Mouse (Mus musculus) heart, postnatal 4 days (tissue): ENCODE measurements around the gene Gm10799. TPM values are rescaled to one million over a fixed set of nuclear protein-coding genes. Genes with fewer than 3 reads are reported as not detected.
"Not testable (repeated sequence)": the region's sequence is repeated elsewhere in the genome, so short reads cannot be mapped to it uniquely, and the experiment has no call there.

Experiments
- DNase-seq: peaks from one replicate; pipeline ENCODE4 v3.0.0; 2021
- total RNA-seq, 2 experiments: library from RNA; stranded (reverse); gene quantifications; 2 replicates each; pipeline ENCODE4 v1.2.3; 2021

Gm10799 gene
- total RNA-seq, result not detected

GRCm38 (mm10) chr2:104068450-104068849 lies at the start of gene Gm10799:
Gene Gm10799, minus strand, starts transcription at chr2:104068550.
- not testable (repeated sequence) for DNase-seq

GRCm38 (mm10) chr2:104117173-104117572 lies 48.8 kb upstream of the Gm10799 start:
- DNase-seq, result not testable (repeated sequence)

- no peak for DNase-seq
These were observed 46.5 kb upstream of the Gm10799 start for GRCm38 (mm10) chr2:104114898-104115297.

DNA sequence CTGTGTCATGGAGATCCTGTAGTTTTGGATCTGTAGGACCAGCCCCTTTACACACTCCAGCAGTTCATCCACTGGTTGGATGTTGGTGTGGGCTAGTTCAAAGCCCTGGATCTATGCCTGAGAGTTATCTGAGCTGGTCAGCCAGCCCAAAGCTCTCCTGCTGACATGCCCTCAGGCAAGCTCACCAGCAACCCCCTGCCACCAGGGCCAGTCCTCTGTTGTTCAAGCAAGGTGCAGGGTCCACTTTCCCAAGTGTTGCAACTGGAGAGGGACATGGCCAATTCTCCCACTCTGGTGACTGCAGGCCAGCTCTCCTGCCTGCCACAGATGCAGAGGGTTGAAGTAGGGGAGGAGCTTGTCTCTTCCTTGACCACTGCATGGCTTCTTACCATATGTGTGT lies 45.2 kb upstream of the Gm10799 start:
- DNase-seq, result not testable (repeated sequence)

DNA sequence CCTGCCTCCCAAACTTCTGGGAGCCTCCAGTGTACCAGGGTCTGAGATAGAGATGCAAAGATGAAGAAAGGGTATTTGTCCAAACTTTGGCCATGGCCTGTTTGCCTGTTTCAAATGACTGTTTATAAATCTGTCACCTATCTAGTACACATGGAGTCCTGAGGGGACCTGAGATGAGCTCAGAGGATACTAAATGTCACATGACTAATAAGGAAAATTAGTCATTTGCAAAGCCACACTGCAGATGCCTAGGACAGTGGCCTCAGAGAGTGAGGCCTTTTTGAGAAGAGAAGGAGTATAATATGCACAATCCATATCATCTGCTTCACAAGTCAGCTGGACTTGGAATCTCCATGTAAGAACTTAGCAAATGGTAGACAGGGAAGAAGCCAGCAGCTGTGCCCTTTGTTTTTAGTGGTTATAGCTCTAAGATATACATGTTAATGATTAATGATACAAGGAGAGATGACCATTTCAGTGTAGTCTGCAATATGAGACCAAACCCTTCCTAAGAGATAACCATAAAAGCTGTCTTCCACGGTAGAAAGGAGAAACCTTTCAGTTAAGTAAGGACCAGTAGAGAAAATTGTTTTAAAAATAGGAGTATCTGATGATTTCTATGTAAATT lies 42.9 kb upstream of the Gm10799 start:
- not testable (repeated sequence) for DNase-seq

DNA sequence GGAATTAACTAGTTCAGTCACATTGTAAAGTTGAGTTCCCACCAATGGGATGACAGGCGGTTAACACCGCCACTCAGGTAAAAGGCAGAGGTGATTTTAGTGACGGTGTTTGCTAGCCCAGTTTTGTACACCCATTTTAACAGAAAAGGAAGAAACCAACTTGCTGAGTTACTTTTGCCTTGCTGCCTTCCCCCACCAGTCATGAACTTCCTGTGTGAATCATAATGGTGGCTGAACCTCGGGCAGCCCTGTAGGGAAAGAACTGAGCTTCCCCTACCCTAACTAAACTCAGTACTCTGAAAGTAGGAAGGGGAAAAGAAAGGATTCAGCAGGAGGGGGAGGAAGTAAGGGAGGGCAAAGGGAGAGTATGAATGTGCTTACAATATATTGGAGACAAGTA lies 41.7 kb upstream of the Gm10799 start:
- DNase-seq, result no peak

GRCm38 (mm10) chr2:104109528-104109927 lies 41.2 kb upstream of the Gm10799 start:
- no peak for DNase-seq

- DNase-seq, result not testable (repeated sequence)
These were observed 40.7 kb upstream of the Gm10799 start for GRCm38 (mm10) chr2:104109021-104109420.

DNA sequence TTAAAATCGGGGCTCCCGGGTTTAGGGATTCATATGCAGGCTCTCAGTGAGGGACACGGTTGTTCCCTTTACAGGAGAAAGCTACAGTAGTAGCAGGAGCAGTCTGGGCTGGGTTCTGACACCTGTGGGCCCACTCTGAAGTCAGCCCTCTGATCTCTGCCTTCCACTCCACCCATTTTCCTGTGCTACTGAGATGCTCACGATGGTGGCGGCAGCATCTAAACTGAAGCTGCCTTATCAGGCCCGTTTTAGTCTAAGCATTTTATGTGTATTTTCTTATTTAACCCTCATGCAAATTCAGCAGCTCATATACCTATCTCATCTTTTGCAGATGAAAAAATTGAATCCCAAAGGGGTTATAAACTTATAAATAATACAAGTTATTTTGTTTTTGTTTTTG lies 36.5 kb upstream of the Gm10799 start:
- DNase-seq, result no peak

DNA sequence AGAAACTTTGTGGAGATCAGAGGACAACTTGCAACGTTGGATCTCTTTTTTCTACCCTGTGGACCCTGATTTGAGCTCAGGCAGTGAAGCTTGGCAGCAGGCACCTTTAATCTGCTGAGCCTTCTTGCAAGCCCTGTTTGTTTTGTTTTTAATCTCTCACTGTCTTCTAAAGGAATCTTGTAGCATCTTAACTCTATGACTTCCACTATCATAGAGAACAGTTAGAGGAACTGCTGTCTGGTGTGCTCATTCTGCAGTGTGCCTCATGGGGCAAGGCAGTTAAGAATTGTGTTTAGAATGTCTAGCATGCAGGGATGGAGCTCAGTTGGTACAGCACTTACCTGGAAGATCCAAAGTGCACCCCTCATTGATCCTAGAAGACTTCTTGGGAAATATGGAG lies 31.6 kb upstream of the Gm10799 start:
- DNase-seq, result no peak

DNA sequence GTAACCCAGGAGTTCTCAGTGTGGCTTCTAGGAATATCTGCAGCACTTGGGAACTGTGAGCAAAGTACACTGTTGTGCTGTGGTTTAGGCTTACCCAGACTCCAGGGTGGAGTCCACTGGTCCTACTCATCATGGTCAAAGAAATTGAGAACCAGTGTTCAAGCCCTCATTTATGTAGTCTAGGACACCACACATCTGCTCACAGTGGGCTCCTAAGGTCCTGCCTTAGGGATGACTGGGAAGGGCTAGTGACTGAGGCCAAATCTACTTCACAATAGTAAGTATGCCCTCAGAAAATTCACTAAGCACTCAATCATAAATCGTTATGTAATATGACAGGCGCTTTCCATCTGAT lies 30.9 kb upstream of the Gm10799 start:
- DNase-seq, result no peak

DNA sequence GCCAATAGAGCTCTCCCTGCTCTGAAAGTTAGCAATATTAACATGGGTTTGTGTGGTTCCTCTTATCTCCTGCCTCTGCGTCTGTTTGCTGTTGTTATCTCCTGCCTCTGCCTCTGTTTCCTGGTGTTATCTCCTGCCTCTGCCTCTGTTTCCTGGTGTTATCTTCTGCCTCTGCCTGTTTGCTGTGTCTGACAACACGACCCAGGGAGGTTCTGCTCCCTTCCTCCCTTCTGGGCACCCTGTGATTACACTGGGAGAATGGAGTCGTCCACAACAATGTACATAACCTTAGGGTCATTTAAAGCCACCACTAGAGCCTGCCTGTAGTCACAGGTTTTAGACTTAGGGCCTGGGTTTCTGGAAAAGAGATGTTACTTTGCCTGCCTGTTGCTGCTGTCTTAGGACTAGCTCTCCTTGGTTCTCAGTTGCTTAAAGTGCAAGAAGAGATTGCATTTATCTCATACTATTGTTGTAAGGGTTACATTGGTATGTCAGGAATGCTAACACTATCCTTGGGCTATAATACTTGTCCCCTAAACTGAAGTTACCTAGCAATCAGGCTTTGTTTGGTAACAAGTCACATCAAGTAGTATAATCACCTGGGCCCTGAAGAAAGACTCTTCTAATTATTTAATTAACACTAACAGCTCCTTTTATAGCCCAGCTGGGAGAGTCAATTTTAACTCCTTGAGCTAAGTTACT lies 30.3 kb upstream of the Gm10799 start:
- DNase-seq, result no peak

GRCm38 (mm10) chr2:104097396-104097795 lies 29.0 kb upstream of the Gm10799 start:
- DNase-seq, result not testable (repeated sequence)

- DNase-seq, result not testable (repeated sequence)
These were observed 28.4 kb upstream of the Gm10799 start for GRCm38 (mm10) chr2:104096796-104097195.

DNA sequence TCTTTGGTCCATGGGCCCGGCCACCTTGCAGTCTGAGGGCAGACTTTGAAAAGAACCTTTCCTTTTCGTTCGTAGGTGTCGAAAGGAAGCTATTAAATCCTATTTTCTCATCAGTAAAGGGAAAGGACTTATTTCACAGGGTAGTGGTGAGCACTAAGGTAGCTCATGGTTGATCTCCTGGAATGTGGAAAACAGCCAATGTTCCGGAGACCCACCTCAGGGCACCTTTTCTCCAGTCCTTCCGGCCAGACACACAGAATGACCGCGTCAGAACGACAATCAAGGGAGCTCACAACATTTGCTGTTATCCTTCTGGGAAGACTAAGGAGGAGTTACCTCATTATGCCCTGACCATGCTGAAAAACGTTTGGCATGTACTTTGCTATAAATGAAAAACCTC lies 27.9 kb upstream of the Gm10799 start:
- DNase-seq, result no peak

GRCm38 (mm10) chr2:104095741-104096213 lies 27.4 kb upstream of the Gm10799 start, which contains the start of gene Cd59a:
Gene Cd59a, plus strand, starts transcription at chr2:104095801.
- peak; percentile 90 for DNase-seq

DNA sequence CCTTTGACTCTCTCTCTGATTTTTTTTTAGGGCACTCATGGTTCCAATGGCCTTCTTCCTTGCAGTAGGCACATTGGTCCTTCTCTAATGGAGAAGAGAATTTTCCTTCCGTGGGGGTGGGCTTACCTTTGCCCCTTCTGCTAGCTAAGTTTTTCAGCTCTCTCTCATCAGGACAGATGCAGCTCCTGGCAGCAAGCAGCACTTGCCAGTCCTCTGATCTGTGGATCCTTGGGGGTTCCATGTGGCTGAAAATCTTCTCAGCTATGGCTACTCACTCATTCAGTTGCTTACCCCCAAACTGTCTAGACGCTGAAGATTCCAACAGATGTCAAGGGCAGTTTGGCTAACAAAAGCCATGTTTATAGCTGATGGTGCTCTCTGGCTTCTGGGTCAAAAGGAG lies 25.0 kb upstream of the Gm10799 start:
- DNase-seq, result no peak

DNA sequence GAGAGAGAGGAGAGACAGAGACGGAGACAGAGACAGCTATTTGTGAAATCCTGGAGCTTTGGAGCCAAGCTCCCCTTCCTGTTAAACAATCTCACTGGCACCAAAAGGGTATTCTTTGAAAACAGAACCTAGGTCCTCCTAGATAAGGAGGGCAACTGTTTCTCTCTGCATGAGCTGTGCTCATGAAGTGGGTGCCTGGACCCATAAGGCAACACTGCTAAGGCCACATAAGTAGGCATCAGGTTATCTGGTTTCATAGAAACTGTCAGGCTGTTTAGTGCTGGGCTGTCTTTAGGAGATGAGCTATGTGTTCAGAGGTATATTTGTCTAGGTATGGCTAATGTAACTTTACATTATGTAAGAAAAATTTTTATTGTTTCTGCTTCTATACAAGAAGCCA lies 19.2 kb upstream of the Gm10799 start:
- DNase-seq, result not testable (repeated sequence)

GRCm38 (mm10) chr2:104084027-104084426 lies 15.7 kb upstream of the Gm10799 start:
- DNase-seq, result not testable (repeated sequence)

- DNase-seq, result no peak
These were observed 14.1 kb upstream of the Gm10799 start for GRCm38 (mm10) chr2:104082474-104082873.

GRCm38 (mm10) chr2:104081436-104082050 lies 13.2 kb upstream of the Gm10799 start:
- not testable (repeated sequence) for DNase-seq

DNA sequence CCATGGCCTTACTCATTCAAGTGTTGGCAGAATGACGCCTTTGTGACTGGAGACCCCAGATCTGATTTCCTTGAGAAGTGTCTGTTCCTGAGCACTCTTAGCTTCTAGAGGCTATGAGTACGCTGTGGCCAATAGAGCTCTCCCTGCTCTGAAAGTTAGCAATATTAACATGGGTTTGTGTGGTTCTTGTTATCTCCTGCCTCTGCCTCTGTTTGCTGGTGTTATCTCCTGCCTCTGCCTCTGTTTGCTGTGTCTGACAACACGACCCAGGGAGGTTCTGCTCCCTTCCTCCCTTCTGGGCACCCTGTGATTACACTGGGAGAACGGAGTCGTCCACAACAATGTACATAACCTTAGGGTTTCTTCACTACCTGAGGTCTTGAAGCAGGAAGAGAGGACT lies 9.9 kb upstream of the Gm10799 start:
- DNase-seq, result not testable (repeated sequence)

DNA sequence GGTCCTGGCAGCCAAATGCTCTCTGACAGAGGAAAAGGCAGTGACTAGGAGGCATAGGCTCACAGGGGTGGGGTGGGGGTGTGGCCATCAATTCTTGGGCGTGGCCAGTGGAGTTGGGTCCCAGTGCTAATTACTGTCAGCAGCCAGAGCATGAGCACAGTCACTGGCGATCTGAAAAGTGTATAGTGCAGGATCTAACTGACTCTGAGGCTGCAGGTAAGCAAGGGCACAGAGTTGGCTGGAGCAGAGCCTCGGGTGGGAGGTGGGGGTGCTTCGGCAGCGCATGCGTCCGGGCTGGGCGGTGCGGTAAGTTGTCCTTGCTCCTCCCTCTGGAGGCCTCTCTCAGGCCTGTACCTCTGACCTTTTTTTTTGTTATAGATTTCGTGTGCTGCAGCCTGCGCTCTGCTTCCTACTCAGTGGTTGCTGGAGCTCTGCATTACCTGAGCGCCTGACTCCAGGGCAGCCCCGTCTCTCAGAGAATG lies 1.4 kb upstream of the Gm10799 start, which contains the start of gene Cd59b:
TSS of gene Cd59b (plus strand) at position 146 of the 482 bp plus-strand sequence.
- peak; percentile 50 for DNase-seq
